Mouse (Mus musculus) testis, adult 2 months (tissue): ENCODE data around the gene Hebp1.

Experiments
- CTCF ChIP-seq: fragments of 200-500 bp; IDR thresholded peaks from 2 replicates; pipeline ENCODE4 v1.5.1; 2012; ENCODE audit warnings: low read depth, mild to moderate bottlenecking, inconsistent platforms, low read length, moderate library complexity; ENCODE audit not compliant: control insufficient read depth, insufficient read depth, insufficient replicate concordance
- POLR2A ChIP-seq: fragments of 200-500 bp; IDR thresholded peaks from 2 replicates; pipeline ENCODE4 v1.6.1; 2012; ENCODE audit warnings: low read depth, mild to moderate bottlenecking, inconsistent platforms, low read length, moderate library complexity; ENCODE audit not compliant: control insufficient read depth

DNA sequence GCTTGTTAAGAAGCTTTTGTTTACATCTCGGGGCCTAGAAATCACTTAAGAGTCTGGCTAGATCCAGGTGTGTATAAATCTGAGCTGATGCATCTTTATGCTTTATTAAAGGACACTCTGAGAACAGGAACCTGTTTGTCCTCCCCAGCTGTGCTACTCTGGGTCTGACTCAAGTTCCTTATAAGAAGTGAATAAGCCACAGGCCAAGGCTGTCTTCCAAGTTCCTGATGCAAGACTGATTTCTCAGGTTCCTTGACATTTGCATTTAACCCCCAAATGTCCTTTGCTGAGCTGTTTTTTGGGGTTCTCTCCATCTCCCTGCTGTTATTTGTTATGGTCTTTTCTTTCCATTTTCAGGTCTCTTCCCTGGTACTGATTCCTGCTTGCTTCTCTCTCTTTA lies 5.9 kb downstream of the Hebp1 start:
- TF ChIP-seq POLR2A (no peak), CTCF (no peak)
